Mouse (Mus musculus) right cerebral cortex, adult 18-20 months (tissue): ENCODE results near the gene Rbm3.

Experiments used
- DNase-seq: peaks from one replicate; pipeline ENCODE4 v3.0.0; 2022; ENCODE audit warnings: mixed read lengths

Rbm3 gene

DNA sequence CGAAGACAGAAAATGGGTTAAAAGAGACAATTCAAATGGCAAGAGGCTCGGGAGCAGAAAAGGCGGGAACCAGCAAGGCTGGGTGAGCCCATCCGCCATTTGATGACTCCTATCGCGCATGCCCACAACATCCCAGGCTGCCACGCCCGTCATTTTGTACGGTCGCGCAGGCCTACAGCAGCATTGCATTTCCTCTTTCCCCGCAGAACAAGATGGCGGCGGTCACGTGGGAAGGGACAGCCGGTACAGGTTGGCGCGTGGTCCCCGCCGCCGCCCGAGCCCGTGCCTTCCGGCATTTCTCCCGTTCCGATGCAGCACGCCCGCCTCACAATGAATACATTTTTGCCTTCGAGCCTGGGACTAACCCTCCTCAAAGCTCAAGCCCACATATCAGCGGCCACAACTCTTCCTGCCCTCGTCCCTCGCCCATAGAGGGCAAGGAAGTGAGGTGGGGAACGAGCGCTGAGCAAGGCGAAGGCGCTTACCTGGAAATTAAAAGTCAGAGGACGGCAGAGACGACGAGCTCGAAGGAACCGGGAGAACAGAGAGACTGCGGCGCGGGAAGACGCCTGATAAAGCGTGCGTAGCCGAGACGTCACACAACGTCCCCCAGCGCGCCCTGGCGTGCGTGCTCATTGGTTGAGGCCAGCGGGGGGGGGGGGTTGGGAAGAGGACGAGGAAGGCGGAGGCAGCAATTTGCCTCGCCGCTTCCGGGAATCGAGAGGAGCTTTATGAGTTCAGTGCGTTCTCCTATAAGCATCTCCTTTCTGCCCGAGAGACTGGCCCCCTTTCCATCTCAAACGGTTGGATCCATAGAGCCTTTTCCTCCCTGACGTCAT, at the start of gene Rbm3:
Rbm3 (minus strand) TSS at position 728 of the 839 bp plus-strand sequence.
- peak; percentile 90 for DNase-seq

DNA sequence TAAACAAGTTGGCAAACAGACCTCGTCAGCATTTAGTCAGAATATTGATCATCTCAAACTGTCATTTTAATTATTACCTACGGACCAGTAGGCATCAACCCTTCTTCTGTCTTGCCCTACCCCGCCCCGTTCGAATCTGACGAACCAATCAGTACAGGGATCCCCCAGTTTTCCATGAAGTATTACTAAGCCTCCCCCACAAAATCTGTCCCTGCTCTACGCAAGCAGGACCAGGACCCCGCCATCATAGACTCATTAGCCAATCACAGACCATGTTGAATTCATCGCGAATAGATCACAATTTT, 47.7 kb upstream of the Rbm3 start, which contains the start of gene Ebp:
Ebp (minus strand) TSS at position 94 of the 305 bp plus-strand sequence.
- DNase-seq: peak; percentile 49

DNA sequence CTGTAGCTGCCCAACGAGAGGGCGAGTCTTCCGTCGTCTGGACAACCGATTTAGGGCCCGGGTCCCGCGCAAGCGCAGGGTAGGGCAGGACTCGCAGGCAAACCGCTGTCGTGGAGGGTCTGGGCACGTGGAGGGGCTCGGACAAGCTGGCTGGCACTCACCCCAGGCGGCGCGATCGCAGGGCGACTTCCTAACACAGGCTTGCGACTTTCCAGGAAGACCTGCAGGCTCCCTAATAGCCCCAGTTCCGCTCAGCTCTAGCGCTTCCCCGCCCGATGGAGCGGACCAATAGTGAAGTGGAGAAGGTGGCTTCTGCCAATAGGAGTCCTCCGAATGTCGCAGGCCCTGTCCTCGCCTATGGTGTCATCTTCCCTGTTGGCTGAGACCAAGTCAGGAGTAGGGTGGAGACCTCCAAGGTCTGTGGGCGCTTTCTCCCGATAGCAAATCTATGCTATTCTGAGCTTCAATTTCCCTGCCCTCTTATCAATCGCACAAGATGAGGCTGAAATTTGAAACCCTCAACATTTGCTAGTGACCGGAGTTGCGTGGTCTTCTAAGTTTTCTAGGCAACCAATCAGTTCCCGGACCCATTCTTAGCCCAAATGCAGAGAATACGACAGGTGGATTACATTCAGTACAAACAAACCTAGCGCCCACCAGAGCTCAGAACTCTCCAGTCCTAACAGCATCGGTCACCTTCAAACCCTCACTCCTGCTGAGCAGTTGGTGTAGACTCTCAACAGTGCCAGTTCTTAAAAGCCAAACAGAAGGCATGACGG, 47.1 kb upstream of the Rbm3 start:
- peak; percentile 86 for DNase-seq

DNA sequence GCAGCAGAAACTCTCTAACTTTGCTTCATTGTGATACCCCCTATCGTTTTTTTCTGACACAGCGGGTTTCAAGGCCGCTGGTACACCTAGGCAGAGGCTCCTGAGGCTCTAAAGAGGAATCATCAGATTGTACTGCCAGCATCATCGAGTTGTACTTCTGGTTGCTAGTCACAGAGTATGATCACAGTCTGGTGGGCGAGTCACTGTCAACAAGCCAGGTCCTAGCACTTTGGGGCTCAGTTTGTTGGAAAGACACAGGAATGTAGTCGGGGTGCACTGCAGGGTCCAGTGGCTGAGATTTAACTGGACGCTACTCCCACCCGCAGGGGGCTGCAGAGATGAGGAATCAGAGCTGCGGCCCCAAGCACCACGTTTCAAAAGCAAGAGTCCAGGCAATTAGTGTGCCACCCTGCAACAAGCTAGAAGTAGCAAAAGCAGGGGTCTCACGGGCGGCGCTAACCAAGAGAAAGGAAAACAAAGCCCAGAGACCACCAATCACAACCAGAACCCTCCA, 46.5 kb upstream of the Rbm3 start:
- no peak for DNase-seq

DNA sequence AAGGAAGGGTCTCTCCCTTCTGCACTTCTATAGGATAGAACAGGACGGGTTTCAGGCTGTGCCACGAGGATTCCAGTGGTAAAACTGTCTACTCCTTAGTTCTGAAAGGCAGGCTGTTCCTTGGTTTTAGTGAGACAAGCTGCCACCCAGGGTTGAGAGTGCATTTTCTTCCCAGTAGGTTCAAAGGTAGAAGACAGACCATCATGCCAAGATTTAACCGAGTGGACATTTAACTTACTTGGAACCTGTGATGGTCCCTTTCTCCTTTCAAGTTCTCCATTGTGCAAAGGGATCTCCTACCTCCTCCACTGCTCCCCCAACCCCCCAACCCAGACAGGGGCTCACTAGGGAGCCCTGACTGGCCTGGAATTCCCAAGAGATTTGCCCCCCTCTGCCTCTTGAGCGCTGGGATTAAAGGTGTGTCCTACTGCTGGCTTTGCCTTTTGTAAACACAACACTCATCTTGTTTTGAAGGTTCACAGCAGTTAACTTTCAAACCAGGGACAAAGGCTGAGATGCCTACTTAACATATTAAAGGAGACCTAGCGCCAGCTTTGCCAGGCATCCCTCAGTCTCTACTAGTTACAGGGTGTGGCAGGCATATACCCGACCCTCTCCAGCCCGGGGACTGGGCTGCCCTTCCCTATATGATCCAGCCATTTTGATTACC, 37.3 kb upstream of the Rbm3 start:
- no peak for DNase-seq

DNA sequence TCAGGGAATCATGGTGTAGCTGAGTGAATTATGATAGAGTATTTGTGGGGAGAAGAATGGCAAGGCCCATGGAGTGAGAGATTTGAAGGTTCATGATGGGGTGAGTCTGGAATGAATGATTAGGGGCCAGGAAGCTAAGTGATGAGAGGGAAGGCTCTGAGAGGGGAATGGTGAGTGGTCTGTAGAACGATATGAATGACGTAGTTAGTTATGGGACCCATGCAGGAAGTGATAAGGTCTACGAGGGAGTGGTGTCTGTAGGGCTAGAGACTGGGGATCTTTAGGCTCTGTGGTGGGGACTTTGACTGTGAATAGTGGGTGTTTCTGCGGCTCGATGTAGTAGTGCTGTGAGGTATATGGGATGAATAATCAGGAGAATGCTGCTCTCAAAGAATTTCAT, 34.0 kb upstream of the Rbm3 start:
- DNase-seq: no peak

DNA sequence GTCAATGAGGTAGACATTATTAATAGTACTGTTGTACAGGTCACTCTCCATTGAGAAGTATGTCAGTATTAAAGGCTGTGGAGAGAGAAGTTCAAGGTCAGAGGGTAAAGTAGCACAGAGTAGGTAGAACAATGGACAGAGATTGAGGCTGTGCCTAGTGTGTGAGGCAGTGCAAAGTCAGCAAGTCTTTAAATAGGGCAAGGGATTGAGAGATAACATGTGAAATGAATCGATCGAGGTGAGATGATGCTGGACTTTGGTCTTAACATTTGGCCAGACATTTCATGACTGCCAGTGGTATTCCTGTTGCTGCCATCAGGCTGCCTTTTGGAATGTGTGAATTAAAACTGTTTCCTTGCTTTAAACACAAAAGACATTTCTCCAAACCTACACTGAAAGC, 33.2 kb upstream of the Rbm3 start:
- DNase-seq: no peak

DNA sequence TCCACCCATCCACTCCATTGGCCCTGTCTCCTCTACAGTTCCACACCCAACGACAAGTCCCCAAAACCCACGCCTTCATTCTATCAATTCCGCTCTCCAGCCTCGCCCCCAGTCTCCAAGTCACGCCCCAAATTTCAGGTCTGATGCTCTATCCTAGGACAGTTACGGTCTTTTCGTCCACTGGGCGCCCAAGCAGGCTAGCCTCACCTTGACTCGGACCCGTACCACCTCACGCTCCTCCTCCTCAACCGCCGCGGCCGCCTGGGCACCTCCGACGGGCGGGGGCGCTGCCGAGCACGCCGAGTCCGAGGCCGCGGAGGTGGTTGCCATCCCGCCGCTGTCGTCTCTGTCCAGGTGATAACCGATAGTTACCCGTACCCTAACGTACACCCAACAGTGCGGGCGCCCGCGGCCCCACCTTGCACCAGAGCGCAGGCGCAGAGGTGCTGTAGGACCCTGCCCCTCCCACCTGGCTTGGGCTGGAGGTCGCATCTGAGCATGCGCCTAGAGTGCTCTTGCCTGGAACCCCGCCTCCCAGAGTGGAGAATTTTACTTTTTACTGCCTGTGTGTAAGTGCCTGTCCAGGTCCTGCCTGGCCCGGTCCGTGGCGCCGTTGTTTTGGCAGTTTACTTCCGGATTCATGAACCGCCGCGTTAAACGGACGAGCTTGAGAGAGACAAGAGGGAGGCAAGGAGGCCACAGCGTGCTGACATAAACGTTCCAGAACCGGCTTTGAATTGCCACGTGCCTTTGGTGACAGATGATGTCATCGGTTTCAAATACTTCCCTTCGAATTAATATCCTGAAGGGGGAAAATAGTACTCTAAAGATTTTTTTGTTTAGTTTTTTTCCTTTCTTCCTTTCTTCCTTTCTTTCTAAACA, 30.1 kb upstream of the Rbm3 start, which contains the start of gene Tbc1d25:
Tbc1d25 (minus strand) TSS at position 678 of the 882 bp plus-strand sequence.
- peak; percentile 86 for DNase-seq

DNA sequence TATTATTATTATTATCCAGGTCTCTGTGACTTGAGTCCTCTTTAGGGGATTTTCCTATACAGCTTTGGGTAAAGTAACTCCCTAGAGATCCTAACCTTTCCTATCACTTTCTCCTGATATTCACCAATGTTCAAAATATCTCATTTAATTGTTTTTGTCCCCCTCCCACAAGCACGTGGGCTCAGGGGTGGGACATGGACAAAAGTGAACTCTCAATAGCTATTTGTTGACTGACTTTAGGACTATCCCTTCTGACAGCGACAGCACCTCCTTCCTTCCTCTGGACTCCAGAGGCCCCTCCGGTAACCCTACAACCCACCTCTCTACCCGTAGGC, 29.5 kb upstream of the Rbm3 start:
- no peak for DNase-seq

DNA sequence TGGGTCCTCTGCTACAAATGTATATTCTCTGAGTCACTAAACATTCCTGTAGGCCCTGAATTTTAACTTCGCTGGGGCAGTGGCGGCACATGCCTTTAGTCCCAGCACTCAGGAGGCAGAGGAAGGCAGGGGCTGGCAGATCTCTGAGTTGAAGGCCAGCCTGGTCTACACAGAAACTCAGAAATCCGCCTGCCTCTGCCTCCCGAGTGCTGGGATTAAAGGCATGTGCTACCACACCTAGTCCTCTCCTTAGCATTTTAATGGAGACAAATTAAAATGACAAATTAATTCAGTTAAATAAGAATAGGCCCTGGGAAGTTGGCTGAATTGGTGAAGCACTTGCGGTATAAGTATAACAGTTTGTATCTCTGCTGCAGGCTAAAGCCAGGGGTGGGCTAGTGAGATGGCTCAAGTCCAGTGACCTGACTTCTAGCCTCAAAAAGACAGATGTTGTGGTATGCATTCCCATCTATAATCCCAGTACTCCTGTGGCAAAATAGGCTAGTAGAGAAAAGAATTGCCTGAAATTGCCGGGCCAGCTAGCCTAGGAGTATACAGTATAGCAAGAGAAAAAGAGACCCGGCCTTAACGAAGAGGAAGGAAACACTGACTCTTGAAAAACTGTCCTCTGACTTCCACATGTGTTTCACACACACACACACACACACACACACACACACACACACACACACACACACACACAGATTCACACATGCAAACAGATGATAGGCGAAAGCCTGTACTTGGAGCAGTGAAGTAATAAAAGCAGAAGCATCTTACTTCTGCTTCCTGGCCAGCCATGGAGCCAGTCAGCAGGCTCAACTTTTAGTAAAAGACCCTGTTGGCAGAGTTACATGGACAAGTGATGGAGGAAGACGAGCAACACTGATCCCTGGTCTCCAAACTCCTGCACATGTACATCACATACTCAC, 22.3 kb upstream of the Rbm3 start:
- DNase-seq: no peak

DNA sequence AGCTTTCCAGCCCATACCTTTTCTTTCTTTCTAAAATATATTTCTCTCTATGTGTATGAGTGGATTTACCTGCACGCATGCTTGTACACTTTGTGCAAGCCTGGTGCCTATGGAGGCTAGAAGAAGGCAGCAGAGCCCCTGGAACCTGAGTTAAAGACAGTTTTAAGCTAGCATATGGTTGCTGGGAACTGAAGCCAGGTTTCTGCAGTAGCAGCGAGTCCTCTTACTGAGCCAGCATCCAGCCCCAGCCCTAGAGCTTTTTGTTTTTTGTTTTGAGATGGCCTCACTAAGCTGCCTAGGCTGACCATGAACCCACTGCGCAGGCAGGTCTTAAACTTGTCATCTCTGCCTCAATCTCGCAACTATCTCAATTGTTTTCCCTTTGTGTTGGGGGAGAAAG, 18.8 kb upstream of the Rbm3 start:
- DNase-seq: no peak

DNA sequence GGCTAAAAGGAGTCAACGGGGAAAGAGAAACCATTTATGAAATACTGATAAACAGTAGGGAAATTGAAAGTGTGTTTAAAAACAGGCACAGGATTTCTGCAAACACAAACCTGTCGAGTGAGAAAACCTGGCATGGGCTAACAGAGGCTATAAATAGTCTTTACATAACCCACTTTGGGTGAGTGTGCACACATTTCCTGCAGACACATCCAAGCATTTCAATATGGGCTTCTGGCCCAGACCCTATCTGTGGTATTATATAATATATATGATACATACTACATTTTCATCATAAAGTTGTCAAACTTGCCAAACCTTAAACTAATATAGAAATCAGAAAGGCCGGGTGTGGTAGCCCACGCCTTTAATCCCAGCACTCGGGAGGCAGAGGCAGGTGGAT, 17.4 kb upstream of the Rbm3 start:
- DNase-seq: peak; percentile 25

DNA sequence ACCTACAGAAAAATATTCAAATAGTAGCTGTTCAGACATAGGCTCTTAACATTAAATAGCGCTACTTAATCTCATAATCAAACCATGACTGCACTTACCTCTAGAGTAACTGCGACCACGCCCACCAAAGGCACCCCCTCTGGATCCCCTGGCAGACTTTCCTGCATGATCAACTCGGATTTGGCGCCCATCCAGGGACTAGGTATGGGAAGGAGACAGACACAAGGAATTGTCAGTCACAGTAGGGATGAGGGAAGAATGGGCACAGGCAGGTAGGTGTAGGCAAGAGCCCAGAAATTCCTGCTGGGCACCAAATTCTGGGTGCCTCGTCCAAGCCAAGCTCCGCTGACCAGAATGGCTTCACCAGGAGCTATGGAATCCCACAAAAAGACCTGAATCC, 1.9 kb downstream of the Rbm3 start:
- no peak for DNase-seq

DNA sequence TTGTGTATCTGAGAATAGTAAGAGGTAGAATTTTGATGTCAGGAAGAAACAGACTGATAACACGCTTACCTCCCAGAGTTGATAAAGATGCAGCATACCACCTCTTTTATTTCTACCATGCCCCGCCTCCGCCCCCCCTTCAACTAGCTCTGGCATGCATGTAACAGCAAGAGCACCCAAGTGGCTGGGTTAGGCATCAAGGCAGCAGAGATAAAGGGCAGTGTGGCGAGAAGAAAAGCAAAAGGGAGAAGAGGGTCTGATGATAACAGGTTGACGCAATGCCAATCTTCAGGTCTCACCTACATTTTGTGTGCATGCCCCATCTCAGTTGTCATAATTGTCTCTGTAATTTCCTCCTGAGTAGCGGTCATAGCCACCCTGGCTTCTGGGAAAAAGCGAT, 2.7 kb downstream of the Rbm3 start:
- DNase-seq: no peak

DNA sequence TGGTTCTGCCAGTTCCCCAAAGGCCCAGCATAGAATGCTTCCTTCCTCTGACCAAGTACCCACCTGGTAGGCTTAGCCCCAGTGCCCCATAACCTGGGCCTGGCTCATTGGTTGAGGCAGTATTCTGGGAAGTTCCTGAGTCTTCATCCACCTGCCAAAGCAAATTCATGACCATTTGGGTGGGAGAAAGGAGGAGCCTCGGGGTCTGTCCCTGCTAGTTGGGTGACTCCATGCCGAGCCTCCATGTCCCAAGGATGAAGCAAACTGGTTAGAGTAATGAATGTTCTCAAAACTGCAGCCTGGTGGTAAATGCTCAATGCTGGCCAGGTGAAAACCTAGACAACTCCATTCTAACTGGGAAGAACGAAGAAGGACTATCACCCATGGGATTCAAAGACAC, 4.6 kb downstream of the Rbm3 start:
- DNase-seq: no peak

DNA sequence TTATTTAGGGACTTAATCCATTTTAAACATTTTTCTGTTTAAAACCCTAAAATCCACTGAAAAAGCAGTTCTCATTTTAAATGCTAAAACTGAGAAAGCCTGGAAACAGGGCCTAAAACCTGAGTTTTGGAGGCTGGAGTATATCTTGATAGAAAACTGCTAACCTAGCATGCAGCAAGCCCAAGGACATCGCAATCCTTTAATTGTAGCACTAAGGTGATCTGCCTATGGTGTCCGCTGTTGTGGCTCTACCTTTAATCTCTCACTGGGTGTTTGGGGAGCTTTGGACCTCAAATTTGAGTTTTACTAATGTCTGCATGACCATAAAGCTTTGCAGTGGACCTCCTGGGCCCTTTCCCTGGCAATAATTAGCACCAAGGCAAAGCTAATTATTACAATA, 5.2 kb downstream of the Rbm3 start:
- no peak for DNase-seq

DNA sequence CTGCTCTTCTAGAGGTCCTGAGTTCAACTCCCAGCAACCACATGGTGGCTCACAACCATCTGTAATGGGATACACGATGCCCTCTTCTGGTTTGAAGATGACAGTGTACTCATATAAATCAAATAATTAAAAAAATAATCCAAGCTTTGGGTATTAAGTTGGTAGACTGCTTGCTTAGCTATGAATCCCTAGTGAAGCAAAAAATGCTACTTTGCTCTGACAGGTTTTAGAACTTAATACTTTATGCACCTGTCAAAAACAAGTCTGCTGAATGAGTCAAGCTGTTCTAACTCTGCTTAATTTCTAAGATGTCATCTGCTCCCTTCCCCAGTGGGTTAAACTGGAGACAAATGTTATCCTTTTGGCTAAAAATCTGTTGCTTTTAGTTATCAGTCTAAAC, 6.2 kb downstream of the Rbm3 start:
- DNase-seq: no peak

DNA sequence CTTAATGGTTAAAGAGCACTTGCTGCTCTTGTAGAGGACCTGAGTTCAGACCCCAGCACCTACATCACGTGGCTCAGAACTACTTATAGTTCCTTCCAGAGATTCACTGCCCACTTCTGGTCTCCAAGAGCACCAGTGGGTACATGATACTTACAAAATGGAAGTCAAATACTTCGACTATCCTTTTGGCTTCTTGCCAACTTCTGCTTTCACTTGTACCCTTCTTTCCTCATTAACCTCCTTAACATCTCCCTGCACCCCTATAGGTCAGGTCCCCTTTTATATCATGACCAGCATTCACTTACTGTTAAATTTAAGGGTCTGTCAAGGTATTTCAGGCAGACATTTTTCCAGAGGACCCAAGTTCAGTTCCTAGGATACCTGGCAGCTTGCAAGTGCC, 9.8 kb downstream of the Rbm3 start:
- DNase-seq: no peak

DNA sequence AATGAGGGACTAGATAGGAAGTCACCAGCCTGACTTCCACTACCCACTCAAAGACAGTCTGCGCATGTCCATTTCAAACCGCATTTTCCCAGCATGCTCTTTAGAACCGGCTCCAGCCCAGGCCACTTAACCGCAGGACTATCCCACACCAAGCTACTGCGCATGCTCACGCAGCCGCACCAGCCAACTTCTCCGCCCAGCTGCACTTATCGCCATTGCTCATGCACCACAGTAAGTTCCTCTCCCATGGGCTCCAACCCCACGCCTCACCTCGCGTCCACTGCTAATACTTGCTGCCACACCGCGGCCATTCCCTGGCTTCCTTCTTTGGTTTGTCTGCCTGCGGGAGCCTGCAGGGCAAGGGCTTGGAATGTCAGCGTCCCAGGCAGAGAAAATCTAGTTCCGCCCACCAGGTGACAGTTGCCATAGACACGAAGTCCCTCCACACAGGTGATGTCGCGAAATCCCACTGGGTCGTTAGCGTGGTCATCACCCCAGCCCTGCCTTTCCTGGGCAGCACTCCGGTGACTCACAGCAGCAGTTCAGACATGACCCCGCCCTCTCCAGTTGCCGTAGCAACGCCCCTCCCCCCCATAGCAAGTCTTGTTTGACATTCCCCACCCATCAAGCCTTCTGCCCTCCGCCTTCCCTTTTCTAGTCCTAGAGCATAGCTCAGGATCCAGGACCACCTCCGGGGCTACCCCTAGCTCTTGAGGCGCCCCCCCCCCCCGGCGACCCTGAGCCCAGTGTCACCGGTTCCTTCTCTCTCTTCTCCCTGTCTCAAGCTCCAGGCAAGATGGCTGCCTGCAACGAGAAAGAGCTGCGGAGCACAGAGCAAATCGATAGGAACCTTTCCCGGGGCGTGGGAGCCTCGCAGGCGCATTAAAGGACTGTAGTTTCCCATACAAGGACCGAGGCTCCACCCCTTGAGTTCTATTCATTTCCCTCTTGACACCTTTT, 13.4 kb downstream of the Rbm3 start, which contains the start of gene Wdr13:
Wdr13 (minus strand) TSS at position 876 of the 960 bp plus-strand sequence.
- DNase-seq: peak; percentile 93

DNA sequence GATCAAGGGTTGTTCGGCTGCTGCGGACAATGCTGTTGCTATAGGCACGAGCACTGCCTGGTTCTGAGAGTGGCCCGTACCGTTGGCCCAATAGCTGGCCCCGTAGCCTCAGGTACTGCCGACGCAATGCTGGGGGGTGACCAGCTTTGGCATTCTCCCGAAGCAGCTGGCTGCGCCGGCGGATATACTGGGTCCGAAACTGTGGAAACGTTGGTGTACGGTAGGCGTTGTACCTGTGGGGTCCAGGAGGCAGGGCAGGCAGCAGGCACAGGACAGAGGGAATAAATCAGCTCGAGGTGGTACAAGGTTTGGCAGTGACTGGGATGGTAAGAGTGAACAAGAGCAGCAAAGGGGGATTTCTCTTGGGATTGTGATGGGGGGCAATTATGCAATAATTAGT, 14.3 kb downstream of the Rbm3 start:
- no peak for DNase-seq
